Mouse (Mus musculus) embryonic facial prominence, embryonic 14.5 days (tissue): ENCODE data around the gene Plekhm2. TPM values are rescaled to one million over a fixed set of nuclear protein-coding genes. Genes with fewer than 3 reads are reported as not detected.

Source experiments
- ATAC-seq: fragments of 200-750 bp; cut with Nextera tagmentation; 2 replicates; pipeline ENCODE4 v1.8.0; 2017; ENCODE audit warnings: low read depth, moderate number of reproducible peaks, moderate TSS enrichment
- DNase-seq: peaks from one replicate; pipeline ENCODE4 v3.0.0-alpha.2; 2015; ENCODE audit warnings: low spot score
- H3K27ac ChIP-seq: fragments of 300-500 bp; sonication (generic); replicated peaks from 2 replicates; pipeline ENCODE4 v1.5.1; 2014; ENCODE audit warnings: low read depth, mild to moderate bottlenecking, low read length, moderate library complexity
- H3K27me3 ChIP-seq: fragments of 300-500 bp; sonication (generic); replicated peaks from 2 replicates; pipeline ENCODE4 v1.6.1; 2014; ENCODE audit warnings: low read length; ENCODE audit not compliant: control insufficient read depth, insufficient read depth
- H3K36me3 ChIP-seq: fragments of 300-500 bp; sonication (generic); 2 replicates; pipeline ENCODE4 v1.6.1; 2014; ENCODE audit warnings: low read length, mixed read lengths; ENCODE audit not compliant: control insufficient read depth, insufficient read depth
- H3K4me1 ChIP-seq: fragments of 300-500 bp; sonication (generic); 2 replicates; pipeline ENCODE4 v1.6.1; 2014; ENCODE audit warnings: antibody characterized with exemption, low read length; ENCODE audit not compliant: control insufficient read depth, insufficient read depth
- H3K4me2 ChIP-seq: fragments of 300-500 bp; sonication (generic); 2 replicates; pipeline ENCODE4 v1.6.1; 2014; ENCODE audit warnings: low read depth, mild to moderate bottlenecking, low read length, moderate library complexity, mixed read lengths
- H3K4me3 ChIP-seq: fragments of 300-500 bp; sonication (generic); 2 replicates; pipeline ENCODE4 v1.5.1; 2014; ENCODE audit warnings: low read depth, mild to moderate bottlenecking, low read length
- H3K9ac ChIP-seq: fragments of 300-500 bp; sonication (generic); 2 replicates; pipeline ENCODE4 v1.6.1; 2014; ENCODE audit warnings: low read depth, mild to moderate bottlenecking, low read length, moderate library complexity, mixed read lengths
- H3K9me3 ChIP-seq: fragments of 300-500 bp; sonication (generic); 2 replicates; pipeline ENCODE4 v1.6.1; 2016; ENCODE audit warnings: low read length; ENCODE audit not compliant: control insufficient read depth
- WGBS: fragments of 180-500 bp; shearing (Covaris S2); extraction: QIAGEN DNeasy Blood & Tissue Kit; methylation state at CpG from one replicate; pipeline ENCODE4 v1.1.7; 2014; 5-methylcytosine and 5-hydroxymethylcytosine counted together
- polyA plus RNA-seq: library from polyadenylated mRNA; unstranded; fragments of >200 nt; fragmentation: Nextera tagmentation; extraction: Ambion mirVana; gene quantifications from 2 replicates; pipeline ENCODE4 v1.2.1, GENCODE M21; 2014

Plekhm2 gene
- polyA plus RNA-seq, 1 experiment from 2014 or later: 3.7 TPM

- H3K36me3 ChIP-seq: peaks cover 82% of the 10 kb centered on the region
Observed at GRCm38 (mm10) chr4:141686525-141686924, 21.8 kb upstream of the Plekhm2 start.

GRCm38 (mm10) chr4:141686093-141686492 is 21.4 kb upstream of the Plekhm2 start:
- Histone ChIP-seq H3K4me1 (no peaks in the 10 kb centered on the region), H3K9ac (no peak overlapping the region), H3K27me3 (no peaks in the 10 kb centered on the region), H3K4me3 (no peak overlapping the region), H3K4me2 (no peak overlapping the region), H3K9me3 (no peaks in the 10 kb centered on the region), H3K27ac (no peak overlapping the region), H3K36me3 (peaks cover 78% of the 10 kb centered on the region)
- WGBS: 83% methylated on average over 3 of the region's 3 CpGs
- ATAC-seq (peak; percentile 61; the same call in 1 of the 2 replicates), DNase-seq (no peak)

More at GRCm38 (mm10) chr4:141686525-141686924, 21.8 kb upstream of the Plekhm2 start:
- Histone ChIP-seq H3K9me3 (no peaks in the 10 kb centered on the region), H3K4me2 (no peak overlapping the region), H3K27me3 (no peaks in the 10 kb centered on the region), H3K9ac (no peak overlapping the region), H3K4me1 (no peaks in the 10 kb centered on the region), H3K4me3 (no peak overlapping the region), H3K27ac (no peak overlapping the region)
- ATAC-seq (peak; percentile 30; the same call in 1 of the 2 replicates), DNase-seq (no peak)
- WGBS: 72% methylated on average over 8 of the region's 8 CpGs

- H3K4me1 ChIP-seq: no peaks in the 10 kb centered on the region
- no peak for ATAC-seq
- H3K4me3 ChIP-seq: no peak within 1 kb of the TSS
- no peak within 1 kb of the TSS for H3K27ac ChIP-seq
- no peaks in the 10 kb centered on the region for H3K9me3 ChIP-seq
- no peak within 1 kb of the TSS for H3K9ac ChIP-seq
- H3K4me2 ChIP-seq: no peak within 1 kb of the TSS
- DNase-seq: no peak
- WGBS: 91% methylated on average over 6 of the region's 6 CpGs
- peaks cover 72% of the 10 kb centered on the region for H3K36me3 ChIP-seq
- H3K27me3 ChIP-seq: no peaks in the 10 kb centered on the region
Observed at GRCm38 (mm10) chr4:141685499-141685898, 20.8 kb upstream of the Plekhm2 start, which contains the start of gene Rsc1a1. Gene Rsc1a1 (minus strand): TSS chr4:141685599.

GRCm38 (mm10) chr4:141682706-141683230 is 18.1 kb upstream of the Plekhm2 start:
- no peak for ATAC-seq
- Histone ChIP-seq H3K4me2 (no peak overlapping the region), H3K27ac (no peak overlapping the region), H3K27me3 (no peaks in the 10 kb centered on the region), H3K4me1 (no peaks in the 10 kb centered on the region), H3K9ac (no peak overlapping the region), H3K9me3 (no peaks in the 10 kb centered on the region), H3K36me3 (peaks cover 51% of the 10 kb centered on the region), H3K4me3 (no peak overlapping the region)
- 74% methylated on average over 12 of the region's 12 CpGs for WGBS
- no peak for DNase-seq

GRCm38 (mm10) chr4:141681767-141682166 is 17.1 kb upstream of the Plekhm2 start:
- Histone ChIP-seq H3K36me3 (peaks cover 47% of the 10 kb centered on the region), H3K9me3 (no peaks in the 10 kb centered on the region), H3K27ac (no peak overlapping the region), H3K4me1 (no peaks in the 10 kb centered on the region), H3K9ac (peak overlapping the region; percentile 34; the same call in 1 of the 2 replicates), H3K4me3 (no peak overlapping the region), H3K4me2 (no peak overlapping the region), H3K27me3 (no peaks in the 10 kb centered on the region)
- DNase-seq (no peak), ATAC-seq (no peak)
- WGBS: 57% methylated on average over 7 of the region's 7 CpGs

GRCm38 (mm10) chr4:141680892-141681291 is 16.2 kb upstream of the Plekhm2 start:
- no peak overlapping the region for H3K4me2 ChIP-seq
- ATAC-seq: no peak
- no peaks in the 10 kb centered on the region for H3K9me3 ChIP-seq
- H3K4me3 ChIP-seq: no peak overlapping the region
- no peaks in the 10 kb centered on the region for H3K27me3 ChIP-seq
- H3K27ac ChIP-seq: no peak overlapping the region; the same call in 1 of the 2 replicates
- peak; percentile 32 for DNase-seq
- no peaks in the 10 kb centered on the region for H3K4me1 ChIP-seq
- H3K9ac ChIP-seq: no peak overlapping the region
- 33% methylated on average over 12 of the region's 12 CpGs for WGBS
- peaks cover 39% of the 10 kb centered on the region for H3K36me3 ChIP-seq

- H3K9ac ChIP-seq: no peak overlapping the region
- H3K27me3 ChIP-seq: no peaks in the 10 kb centered on the region
- H3K27ac ChIP-seq: no peak overlapping the region
- H3K4me2 ChIP-seq: no peak overlapping the region
- H3K36me3 ChIP-seq: peaks cover 20% of the 10 kb centered on the region
- ATAC-seq (no peak), DNase-seq (no peak)
- no peaks in the 10 kb centered on the region for H3K9me3 ChIP-seq
- 82% methylated on average over 2 of the region's 2 CpGs for WGBS
- H3K4me1 ChIP-seq: no peaks in the 10 kb centered on the region
- no peak overlapping the region for H3K4me3 ChIP-seq
Observed at GRCm38 (mm10) chr4:141679016-141679415, 14.3 kb upstream of the Plekhm2 start.

- no peak overlapping the region for H3K9ac ChIP-seq
- no peaks in the 10 kb centered on the region for H3K4me1 ChIP-seq
- no peaks in the 10 kb centered on the region for H3K9me3 ChIP-seq
- H3K4me3 ChIP-seq: no peak overlapping the region
- H3K36me3 ChIP-seq: no peaks in the 10 kb centered on the region
- no peak overlapping the region for H3K27ac ChIP-seq
- no peak overlapping the region for H3K4me2 ChIP-seq
- WGBS: 81% methylated on average over 5 of the region's 5 CpGs
- DNase-seq: no peak
- H3K27me3 ChIP-seq: no peaks in the 10 kb centered on the region
- no peak for ATAC-seq
Observed at GRCm38 (mm10) chr4:141676462-141676979, 11.8 kb upstream of the Plekhm2 start.

GRCm38 (mm10) chr4:141672325-141672724 is 7.6 kb upstream of the Plekhm2 start:
- Histone ChIP-seq H3K27me3 (no peaks in the 10 kb centered on the region), H3K9ac (no peak overlapping the region), H3K9me3 (no peaks in the 10 kb centered on the region), H3K27ac (no peak overlapping the region), H3K4me2 (no peak overlapping the region), H3K4me1 (0 out of 2 replicates have a peak, but pooled peaks cover 4% of the 10 kb centered on the region), H3K4me3 (no peak overlapping the region), H3K36me3 (no peaks in the 10 kb centered on the region)
- ATAC-seq (no peak), DNase-seq (no peak)
- WGBS: 76% methylated on average over 13 of the region's 13 CpGs
